Mouse (Mus musculus): ENCODE results near the gene Cemip2. TPM values are rescaled to one million over a fixed set of nuclear protein-coding genes. Genes with fewer than 3 reads are reported as not detected.

Cemip2 gene
- polyA plus RNA-seq (2015; fragmentation: Nextera tagmentation; extraction: Ambion mirVana): 9.8 and 10.0 TPM in 2 replicates

DNA sequence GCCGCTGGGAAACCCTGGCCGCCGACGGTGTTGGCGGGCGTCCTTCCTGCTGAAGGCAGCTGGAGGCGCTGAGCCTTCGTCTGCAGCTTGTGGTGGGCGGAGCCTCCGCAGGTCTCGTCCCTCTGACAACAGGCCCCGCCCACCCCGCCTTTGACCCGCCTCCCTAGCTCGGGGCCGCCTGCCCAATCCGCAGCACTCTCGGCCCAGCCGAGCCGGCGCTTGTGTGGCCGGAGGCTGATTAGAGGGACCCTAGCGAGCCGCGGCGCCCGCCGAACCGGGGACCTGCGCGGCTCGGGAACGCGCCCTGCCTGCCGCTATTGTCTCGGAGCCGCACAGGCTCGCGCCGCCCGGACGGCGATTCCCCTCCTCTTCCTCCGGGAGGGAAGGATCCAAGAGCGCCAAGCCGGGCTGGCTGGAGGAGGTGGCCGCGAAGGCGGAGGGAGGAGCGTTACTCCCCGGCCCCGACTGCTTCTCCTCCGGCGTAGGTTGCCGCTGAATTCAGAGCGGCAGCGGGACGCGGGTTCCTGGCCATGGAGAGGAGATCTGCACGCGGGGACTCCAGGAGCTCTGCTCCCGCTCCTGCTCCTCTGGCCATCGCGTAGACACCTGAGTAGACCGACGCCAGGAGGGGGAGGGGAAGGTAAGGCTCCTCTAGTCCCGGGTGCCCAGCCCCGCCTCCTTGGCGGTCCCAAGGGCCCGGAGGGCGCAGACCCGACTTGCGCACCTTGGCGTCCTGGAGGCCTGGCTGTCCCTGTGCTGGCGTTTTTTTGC is at the start of gene Cemip2:
Gene Cemip2 (plus strand): TSS at position 196 of the 771 bp plus-strand sequence.

Other genes starting within 250 kb of the Cemip2 start
- gene 1110059E24Rik, start 125.4 kb upstream of the Cemip2 start, polyA plus RNA-seq (2015; fragmentation: Nextera tagmentation; extraction: Ambion mirVana): 28.2 and 28.8 TPM in 2 replicates
- gene Abhd17b, start 125.2 kb upstream of the Cemip2 start, polyA plus RNA-seq (2015; fragmentation: Nextera tagmentation; extraction: Ambion mirVana): 40.0 and 45.4 TPM in 2 replicates